Mouse (Mus musculus) adipocyte (in vitro differentiated cells): ENCODE measurements at regions not wholly inside any gene's neighbourhood (a gene's known extent, or its start where the extent isn't known, plus 50 kb on each side); places are given as distances from the start of the nearest gene placed in this dataset.
A peak's percentile ranks its signal among the peaks of the same experiment; 100 is the strongest.

Experiments used
- DNase-seq: peaks from one replicate; pipeline ENCODE4 v3.0.0-alpha.2; 2016; ENCODE audit warnings: low spot score

DNA sequence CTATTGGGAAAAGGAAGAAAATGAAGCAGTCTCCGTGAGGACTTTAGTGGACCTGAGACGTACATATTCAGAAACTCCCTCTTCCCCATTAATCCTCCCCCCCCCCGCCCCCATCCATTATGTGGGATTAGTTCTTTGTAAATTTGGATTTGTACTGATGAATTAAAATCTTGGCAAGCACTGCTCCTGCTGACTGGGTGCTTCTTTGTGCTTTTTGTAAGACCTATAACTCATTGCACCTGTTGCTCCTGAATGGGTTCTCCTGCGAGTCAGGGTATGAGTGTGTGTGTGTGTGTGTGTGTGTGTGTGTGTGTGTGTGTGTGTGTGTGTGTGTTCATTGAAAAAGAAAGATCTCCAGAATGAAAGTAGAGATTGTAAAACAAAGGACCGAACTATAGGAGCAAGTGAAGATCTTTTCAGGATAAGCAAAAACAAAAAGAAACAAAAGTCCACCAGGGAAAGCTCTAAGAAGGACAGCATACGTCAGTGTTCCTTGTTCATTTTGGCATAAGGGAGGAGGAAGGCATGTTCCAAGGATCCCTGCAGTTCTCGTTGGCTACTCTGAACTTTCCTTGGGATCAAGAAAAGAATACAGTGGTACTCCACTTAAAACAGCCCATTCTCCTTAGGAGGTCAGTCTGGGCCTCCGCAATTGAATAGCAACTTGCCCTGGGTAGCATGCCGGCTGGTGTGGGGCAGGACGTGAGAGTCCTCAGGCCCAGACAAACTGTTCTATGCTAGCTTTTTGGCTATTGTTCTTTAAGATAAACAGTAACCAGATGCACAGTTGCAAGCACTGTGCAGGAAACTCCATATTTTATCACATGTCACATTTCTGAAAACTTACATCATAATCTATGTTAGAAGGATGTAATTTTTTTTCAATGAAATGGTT, 131.9 kb upstream of the Zfp462 start:
- no peak for DNase-seq

DNA sequence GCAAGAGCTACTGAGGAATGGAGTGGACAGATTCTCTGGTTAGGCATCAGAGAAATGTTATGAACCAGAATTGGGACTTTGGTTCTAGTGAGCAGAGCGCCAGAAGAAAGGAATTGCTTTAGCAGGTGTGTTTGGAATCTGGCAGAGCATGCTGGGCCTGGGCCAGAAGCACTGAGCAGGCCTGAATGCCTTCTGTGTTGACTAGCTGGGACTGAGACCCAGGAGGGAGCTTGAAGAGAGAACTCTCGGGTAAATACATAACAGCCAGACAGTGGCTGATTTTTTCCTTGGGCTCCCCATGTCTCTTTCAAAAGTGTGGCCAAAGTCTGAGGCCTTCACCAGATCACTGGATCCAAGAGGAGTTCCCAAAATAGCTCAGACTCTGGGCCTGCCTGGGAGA, 107.5 kb upstream of the Zfp462 start:
- no peak for DNase-seq

DNA sequence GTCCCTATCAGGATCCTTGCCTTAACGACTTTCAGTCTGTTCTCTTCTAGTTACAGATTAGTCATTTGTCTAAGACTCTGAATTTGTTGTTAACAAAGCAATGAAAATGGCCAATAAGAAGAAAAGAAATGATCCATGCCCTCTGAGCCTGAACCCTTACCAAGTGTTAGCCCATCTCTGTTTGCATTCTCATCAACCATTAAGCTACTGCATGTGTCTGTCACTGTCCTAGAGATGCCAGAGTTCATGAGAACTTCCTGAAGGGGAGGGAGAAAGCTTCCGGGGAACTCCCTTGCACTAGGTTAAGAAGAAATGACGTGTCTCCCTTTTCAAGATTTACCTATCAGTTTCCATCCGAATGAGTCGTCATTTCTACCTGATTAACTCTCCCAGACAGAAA, 106.7 kb upstream of the Zfp462 start:
- no peak for DNase-seq

DNA sequence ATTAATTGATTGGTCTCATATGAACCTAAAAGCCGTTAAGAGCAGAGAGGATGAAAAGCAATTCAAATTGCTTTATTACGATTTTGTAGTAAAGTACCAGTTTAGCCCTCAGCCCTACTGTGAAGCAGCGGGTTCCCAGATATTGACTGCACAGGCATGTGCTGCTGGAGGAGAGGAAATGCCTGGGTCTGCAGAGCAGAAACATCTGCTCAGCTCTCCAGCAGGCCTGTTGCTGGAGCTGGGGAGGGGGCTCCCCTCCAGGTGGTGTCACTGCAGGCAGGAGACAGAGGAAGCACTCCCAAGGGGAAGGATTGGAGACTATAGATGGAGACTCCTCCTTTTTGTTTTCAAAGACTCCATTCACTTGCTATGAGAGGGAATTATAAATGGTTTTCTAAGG, 106.1 kb upstream of the Zfp462 start:
- DNase-seq = no peak

DNA sequence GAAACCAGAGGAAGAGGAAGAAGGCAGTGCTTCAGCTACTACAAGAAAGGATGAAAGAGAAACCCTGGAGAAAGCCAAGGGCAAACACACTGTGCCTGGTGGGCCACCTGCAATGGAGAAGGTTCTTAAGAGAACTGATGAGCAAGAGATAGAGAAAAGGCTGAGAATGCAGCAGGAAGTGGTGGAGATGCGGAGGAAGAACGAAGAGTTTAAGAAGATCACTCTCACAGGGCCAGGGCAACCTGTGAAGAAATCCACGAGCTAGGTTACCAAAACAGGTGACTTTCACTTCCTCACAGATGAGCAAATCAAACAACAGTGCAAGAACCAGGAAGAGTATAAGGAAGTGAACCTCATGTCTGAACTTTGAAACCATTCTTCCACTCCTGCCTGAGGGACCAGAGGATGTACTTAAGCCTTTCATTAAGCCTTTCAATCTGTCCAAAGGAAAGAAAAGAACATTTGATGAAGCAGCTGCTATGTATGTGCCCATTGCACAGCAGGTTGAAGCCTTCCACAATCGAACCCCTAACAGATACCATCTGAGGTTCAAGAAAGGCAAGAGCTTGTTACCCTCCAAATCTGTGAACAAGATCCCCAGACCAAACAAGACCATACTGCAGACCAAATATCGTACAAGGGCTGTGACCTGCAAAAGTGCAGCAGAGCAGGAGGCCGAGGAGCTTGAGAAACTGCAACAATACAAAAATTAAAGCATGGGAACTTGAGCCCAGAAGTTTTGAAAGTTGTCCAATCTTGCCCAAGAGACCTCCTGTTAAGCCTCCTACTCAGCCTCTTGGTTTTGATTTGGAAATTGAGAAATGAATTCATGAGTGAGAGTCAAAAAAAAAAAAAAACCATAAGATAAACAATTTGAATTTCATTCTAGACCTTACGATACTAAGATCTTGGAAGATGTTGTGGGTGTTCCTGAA, 91.6 kb upstream of the Zfp462 start:
- DNase-seq = peak; percentile 47

DNA sequence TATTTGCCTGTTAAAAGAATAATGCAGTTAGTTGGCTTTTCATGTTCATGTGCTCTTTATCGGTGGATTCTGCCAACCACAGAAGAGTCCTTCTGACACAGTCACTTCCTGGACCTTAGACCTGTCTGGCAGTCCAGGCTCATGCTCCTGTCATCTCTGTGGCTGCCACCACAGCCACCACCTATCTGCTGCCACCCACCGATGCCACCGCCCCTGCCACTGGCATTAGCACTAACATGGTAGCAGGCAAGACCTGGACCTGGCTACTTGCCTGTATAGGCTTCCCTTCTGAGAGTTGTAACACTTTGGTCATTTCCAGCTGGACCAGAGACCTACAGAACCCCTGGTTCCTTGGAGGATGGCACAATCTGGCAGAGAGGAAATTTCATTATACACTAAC, 86.2 kb upstream of the Zfp462 start:
- no peak for DNase-seq

DNA sequence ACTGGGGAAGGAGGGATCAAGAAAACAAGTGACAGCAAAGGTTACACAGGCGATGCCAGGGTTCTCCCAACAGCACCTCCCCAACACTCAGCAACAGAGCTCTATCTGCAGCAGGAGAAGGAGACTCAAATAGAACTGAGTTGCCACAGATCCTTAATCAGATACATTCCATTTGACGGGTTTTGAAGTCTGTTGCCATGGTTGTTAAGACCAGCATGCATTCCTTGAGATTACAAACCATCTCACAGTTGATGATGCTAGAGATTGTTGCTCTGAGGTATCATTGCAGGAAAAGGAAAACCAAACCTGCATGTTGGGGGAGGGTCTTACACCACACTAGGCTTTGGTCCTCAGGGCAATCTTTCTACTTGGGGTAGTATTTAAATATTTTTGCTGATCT, 78.8 kb upstream of the Zfp462 start:
- DNase-seq = no peak

DNA sequence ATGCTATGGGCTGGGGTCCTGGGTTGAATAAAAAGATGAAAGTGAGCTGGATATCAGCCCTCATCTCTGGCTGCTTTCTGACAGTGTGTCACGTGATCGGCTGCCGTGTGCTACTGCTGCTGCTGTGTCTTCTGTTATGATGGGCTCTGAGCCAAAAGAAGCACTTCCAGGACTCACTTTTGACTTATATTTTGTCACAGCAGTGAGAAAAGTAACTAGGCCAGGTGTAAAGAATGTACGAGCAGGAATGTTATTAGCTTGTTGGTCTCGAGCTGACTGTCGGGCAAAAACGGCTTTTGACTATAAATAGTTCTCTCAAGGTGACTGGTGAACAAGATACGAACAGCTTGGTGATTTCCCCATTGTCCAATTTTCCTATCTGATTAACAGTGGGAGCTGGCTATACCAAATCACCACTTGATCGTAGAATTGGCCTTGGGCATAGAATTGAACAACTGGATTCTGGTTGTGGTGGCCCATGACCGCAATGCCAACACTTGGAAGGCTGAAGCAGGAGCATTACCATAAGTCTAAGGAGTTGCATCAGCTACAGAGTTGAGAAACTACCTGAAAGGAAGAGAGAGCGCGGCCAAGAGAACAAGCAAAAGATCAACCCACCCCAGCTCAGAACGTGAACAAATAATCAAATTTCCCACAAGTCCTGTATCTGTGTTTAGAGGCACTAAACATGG, 70.6 kb upstream of the Zfp462 start:
- peak; percentile 4 for DNase-seq

DNA sequence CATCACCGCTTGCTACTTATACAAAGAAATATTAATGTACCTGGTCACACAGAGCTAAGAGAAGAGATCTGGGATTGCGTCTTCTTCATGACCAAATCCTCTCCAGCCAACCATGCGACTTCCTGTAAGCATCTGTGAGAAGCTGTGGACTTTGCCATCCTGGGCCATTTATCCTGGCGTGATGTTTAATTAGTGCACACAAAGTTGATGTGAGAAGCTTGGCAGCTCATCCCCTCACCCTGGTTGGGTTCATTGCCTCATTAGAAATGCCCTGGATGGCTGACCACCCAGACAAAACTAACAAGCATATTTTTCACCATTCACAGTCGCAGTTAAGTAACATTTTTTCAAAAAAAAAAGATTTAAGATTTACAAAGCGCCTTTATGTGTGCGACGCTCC, 69.3 kb upstream of the Zfp462 start:
- DNase-seq = no peak

DNA sequence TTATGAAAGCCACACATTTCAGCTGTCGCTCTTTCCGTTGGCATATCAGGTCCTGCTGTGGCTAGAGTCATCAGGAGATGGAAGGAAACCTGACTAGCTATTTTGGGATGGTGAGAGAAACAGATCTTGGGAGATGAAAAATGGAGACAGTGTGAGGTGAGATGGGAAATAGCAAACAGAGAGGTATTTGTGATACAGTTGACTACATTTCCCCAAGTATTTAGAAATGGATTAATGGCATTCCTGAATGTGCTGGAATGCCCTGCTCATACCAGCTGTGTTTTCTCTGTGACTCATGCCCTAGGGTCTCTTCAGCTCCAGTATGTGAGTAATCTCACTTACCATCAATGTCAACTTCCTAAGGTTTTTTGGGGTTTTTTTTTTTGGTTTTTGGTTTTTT, 67.5 kb upstream of the Zfp462 start:
- no peak for DNase-seq

DNA sequence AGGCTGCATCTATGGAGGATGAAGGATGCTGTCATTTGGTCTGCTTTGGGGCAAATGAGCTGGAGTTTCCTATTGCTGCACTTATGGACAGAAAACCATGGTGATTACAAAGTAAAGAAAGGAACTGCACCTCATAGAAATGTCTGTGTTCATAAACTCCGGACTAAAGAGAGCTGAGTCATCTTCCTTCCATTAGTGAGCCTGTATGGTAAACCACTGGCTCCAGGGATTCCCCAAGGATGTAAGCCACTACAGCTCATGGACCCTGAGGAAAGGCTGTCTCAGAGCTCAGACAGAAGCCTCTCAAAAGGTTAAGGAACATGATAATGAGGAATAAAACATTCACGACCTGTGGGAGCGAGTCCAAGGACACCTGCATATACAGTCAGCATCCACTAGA, 66.3 kb upstream of the Zfp462 start:
- no peak for DNase-seq

DNA sequence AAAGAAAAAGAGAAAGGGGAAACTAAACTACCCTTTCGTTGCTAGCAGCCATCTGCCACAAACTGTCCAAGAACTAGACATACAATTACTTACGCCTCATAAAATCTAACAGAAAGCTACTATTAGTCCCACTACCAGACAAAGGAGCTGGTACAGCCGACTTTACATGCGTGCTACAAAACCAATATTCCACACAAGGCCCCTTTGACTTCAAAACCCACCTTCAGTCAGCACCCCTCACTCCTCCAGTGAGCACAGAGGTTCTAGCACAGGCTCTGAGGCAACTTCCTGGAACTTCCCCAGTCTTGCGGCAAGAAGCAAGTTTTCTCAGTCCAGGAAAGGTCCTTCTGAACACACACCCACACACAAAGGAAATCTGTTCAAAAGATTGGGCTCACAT, 51.6 kb upstream of the Zfp462 start:
- no peak for DNase-seq
